Mouse (Mus musculus) cortical plate, adult 2 months (tissue): ENCODE measurements around the gene Vmn1r234. TPM values are rescaled to one million over a fixed set of nuclear protein-coding genes. Genes with fewer than 3 reads are reported as not detected.
"Not testable (repeated sequence)": the region's sequence is repeated elsewhere in the genome, so short reads cannot be mapped to it uniquely, and the experiment has no call there.

Experiments
- H3K27ac ChIP-seq: fragments of 200-500 bp; 2 replicates; pipeline ENCODE4 v1.5.1; 2012; ENCODE audit warnings: low read length, control low read depth, inconsistent platforms; ENCODE audit not compliant: insufficient read depth
- H3K4me1 ChIP-seq: fragments of 200-500 bp; 2 replicates; pipeline ENCODE4 v1.6.1; 2011; ENCODE audit warnings: low read length; ENCODE audit not compliant: control insufficient read depth, insufficient read depth
- H3K4me3 ChIP-seq: fragments of 200-500 bp; 2 replicates; pipeline ENCODE4 v1.5.1; 2011; ENCODE audit warnings: mild to moderate bottlenecking, low read length, control low read depth; ENCODE audit not compliant: insufficient read depth
- CTCF ChIP-seq: fragments of 200-500 bp; IDR thresholded peaks from 2 replicates; pipeline ENCODE4 v1.5.1; 2011; ENCODE audit warnings: mild to moderate bottlenecking, control low read depth, low read length; ENCODE audit not compliant: insufficient read depth; ENCODE audit errors: extremely low read depth
- POLR2A ChIP-seq: fragments of 200-500 bp; IDR thresholded peaks from 2 replicates; pipeline ENCODE4 v1.6.1; 2011; ENCODE audit warnings: mild to moderate bottlenecking, low read length, control low read depth; ENCODE audit not compliant: insufficient read depth; ENCODE audit errors: extremely low read depth
- polyA plus RNA-seq: library from polyadenylated mRNA; depleted of rRNA; stranded (reverse); fragments of >200 nt; gene quantifications from 2 replicates; pipeline ENCODE4 v1.2.3, GENCODE M21; 2012; rRNA removed

The Vmn1r234 gene
- not detected in 2 replicates for polyA plus RNA-seq

GRCm38 (mm10) chr17:21225787-21226186 lies at the start of gene Vmn1r234:
Gene Vmn1r234, plus strand, starts transcription at chr17:21226087.
- TF ChIP-seq POLR2A: no peak
- no peak for TF ChIP-seq CTCF
- H3K4me3 ChIP-seq: no peak within 1 kb of the TSS
- H3K27ac ChIP-seq: no peak within 1 kb of the TSS
- H3K4me1 ChIP-seq: no peaks in the 10 kb centered on the region

GRCm38 (mm10) chr17:21211081-21211480 lies 14.8 kb upstream of the Vmn1r234 start:
- H3K4me1 ChIP-seq: not testable (repeated sequence)

GRCm38 (mm10) chr17:21231654-21232053 lies 5.8 kb downstream of the Vmn1r234 start:
- Histone ChIP-seq H3K27ac (no peak overlapping the region), H3K4me1 (no peaks in the 10 kb centered on the region), H3K4me3 (no peak overlapping the region)
- no peak for TF ChIP-seq POLR2A
- TF ChIP-seq CTCF: peak; percentile 41

More at GRCm38 (mm10) chr17:21211081-21211480, 14.8 kb upstream of the Vmn1r234 start:
- not testable (repeated sequence) for H3K27ac ChIP-seq, H3K4me3 ChIP-seq

GRCm38 (mm10) chr17:21256111-21256510 lies 30.2 kb downstream of the Vmn1r234 start, which contains the start of gene Vmn1r235:
Gene Vmn1r235, plus strand, starts transcription at chr17:21256411.
- no peak within 1 kb of the TSS for H3K4me3 ChIP-seq
- H3K4me1 ChIP-seq: no peaks in the 10 kb centered on the region
- TF ChIP-seq POLR2A: no peak
- TF ChIP-seq CTCF: no peak
- no peak within 1 kb of the TSS for H3K27ac ChIP-seq

GRCm38 (mm10) chr17:21272103-21272502 lies 46.2 kb downstream of the Vmn1r234 start:
- Histone ChIP-seq H3K4me3 (no peak overlapping the region), H3K4me1 (no peaks in the 10 kb centered on the region), H3K27ac (no peak overlapping the region)
- TF ChIP-seq POLR2A (no peak), CTCF (peak; percentile 29; the same call in 1 of the 2 replicates)

- no peak within 1 kb of the TSS for H3K4me3 ChIP-seq
- no peak within 1 kb of the TSS for H3K27ac ChIP-seq
- TF ChIP-seq CTCF (no peak), POLR2A (no peak)
Measured at GRCm38 (mm10) chr17:21282642-21283041, 56.8 kb downstream of the Vmn1r234 start, which contains the start of gene Vmn1r236. Gene Vmn1r236, plus strand, starts transcription at chr17:21282942.

GRCm38 (mm10) chr17:21284395-21284794 lies 58.5 kb downstream of the Vmn1r234 start:
- no peak overlapping the region for H3K27ac ChIP-seq
- H3K4me1 ChIP-seq: no peaks in the 10 kb centered on the region
- no peak overlapping the region for H3K4me3 ChIP-seq
- no peak for TF ChIP-seq CTCF
- TF ChIP-seq POLR2A: no peak

More at GRCm38 (mm10) chr17:21282642-21283041, 56.8 kb downstream of the Vmn1r234 start, which contains the start of gene Vmn1r236:
- H3K4me1 ChIP-seq: no peaks in the 10 kb centered on the region

Other genes with a start within 250 kb of the Vmn1r234 start
- gene Vmn1r233, start 229.6 kb upstream of the Vmn1r234 start, polyA plus RNA-seq: not detected in 2 replicates
- 15.8 and 16.6 TPM in 2 replicates for gene Zfp160, start 217.2 kb upstream of the Vmn1r234 start, polyA plus RNA-seq
- gene Vmn1r235, start 30.3 kb downstream of the Vmn1r234 start, polyA plus RNA-seq: not detected in 2 replicates
- not detected in 2 replicates for gene Vmn1r236, start 56.9 kb downstream of the Vmn1r234 start, polyA plus RNA-seq
- gene Vmn1r237, start 85.8 kb downstream of the Vmn1r234 start, polyA plus RNA-seq: not detected in 2 replicates
- 1.0 and 1.1 TPM in 2 replicates for gene Zfp677, start 157.7 kb downstream of the Vmn1r234 start, polyA plus RNA-seq
- 1.0 and 1.2 TPM in 2 replicates for gene Zfp54, start 197.1 kb downstream of the Vmn1r234 start, polyA plus RNA-seq
- 3.2 and 3.7 TPM in 2 replicates for gene Zfp51, start 224.3 kb downstream of the Vmn1r234 start, polyA plus RNA-seq